Mouse (Mus musculus) liver, adult 2 months (tissue): ENCODE data around the gene Gp1bb.

Experiments used
- CTCF ChIP-seq: fragments of 200-500 bp; IDR thresholded peaks from 2 replicates; pipeline ENCODE4 v1.5.1; 2011; ENCODE audit warnings: low read depth, low read length, control low read depth
- POLR2A ChIP-seq: fragments of 200-500 bp; IDR thresholded peaks from 2 replicates; pipeline ENCODE4 v1.6.1; 2011; ENCODE audit warnings: low read length, control low read depth; ENCODE audit not compliant: insufficient read depth; ENCODE audit errors: extremely low read depth

GRCm38 (mm10) chr16:18577071-18577470, 45.1 kb downstream of the Gp1bb start:
- TF ChIP-seq POLR2A: no peak
- TF ChIP-seq CTCF: no peak
